Mouse (Mus musculus): ENCODE measurements around the gene Zfp13.

GRCm38 (mm10) chr17:23631241-23631640 lies 32.0 kb upstream of the Zfp13 start:
- TF ChIP-seq MAZ (IDR thresholded peaks at IDR 0.05; ENCODE audit: low read depth, low read length), result no peak
- no peak for TF ChIP-seq UBTF (IDR thresholded peaks at IDR 0.05; ENCODE audit: borderline replicate concordance, insufficient read depth, low read depth, low read length)
- no peak for TF ChIP-seq SIN3A (IDR thresholded peaks at IDR 0.05; ENCODE audit: low read length)
- TF ChIP-seq GATA1 (IDR thresholded peaks at IDR 0.05; ENCODE audit: low read depth, low read length), result no peak
- no peak for TF ChIP-seq BHLHE40 (IDR thresholded peaks at IDR 0.05; ENCODE audit: borderline replicate concordance, low read depth, low read length)

Data from MEL (cell line).